Mouse (Mus musculus): ENCODE measurements around the gene Ttyh3.

Gene Ttyh3

DNA sequence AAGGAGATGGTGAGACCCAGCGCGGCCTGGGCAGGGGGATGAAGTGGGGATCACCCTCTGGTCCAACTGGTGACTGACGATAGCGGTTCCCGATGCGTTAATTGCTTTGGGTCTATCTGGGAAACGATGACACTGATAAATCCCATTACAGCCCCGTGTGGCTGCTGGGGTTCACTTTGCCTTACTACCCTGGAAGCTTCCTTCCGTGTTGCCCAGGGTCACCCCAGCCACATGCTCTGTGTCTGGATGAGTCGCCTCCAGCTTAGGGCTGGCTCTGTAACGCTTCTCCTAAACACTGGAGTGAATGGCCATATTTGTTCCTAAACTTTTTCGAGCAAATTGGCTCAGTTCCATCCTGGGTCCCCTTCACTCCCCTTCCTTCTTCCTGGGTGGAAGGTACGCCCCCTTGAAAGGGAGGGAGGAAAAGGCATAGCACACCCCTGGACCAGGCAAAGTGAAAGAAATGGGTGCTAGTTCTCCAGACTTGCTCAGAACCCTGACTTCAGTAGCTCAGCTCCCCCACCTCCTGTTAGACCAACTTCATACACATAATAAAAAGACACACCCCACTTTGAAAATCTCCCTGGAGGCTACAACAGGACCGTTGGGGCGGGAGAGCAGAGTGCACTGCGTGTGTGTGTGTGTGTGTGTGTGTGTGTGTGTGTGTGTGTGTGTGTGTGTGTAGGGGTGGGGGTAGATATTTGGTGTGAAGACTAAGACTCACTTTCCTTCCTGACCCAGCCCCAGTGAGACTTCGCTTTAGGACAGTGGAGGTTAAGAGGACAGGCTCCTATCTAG, 40.8 kb downstream of the Ttyh3 start:
- no peak for DNase-seq

- DNase-seq = peak; percentile 84 to 86
These were observed 41.6 kb downstream of the Ttyh3 start, which contains the start of gene Lfng for GRCm38 (mm10) chr5:140607001-140607835. Lfng (plus strand) TSS chr5:140607320.

- no peak for DNase-seq
These were observed 42.4 kb downstream of the Ttyh3 start for GRCm38 (mm10) chr5:140606386-140606785.

DNA sequence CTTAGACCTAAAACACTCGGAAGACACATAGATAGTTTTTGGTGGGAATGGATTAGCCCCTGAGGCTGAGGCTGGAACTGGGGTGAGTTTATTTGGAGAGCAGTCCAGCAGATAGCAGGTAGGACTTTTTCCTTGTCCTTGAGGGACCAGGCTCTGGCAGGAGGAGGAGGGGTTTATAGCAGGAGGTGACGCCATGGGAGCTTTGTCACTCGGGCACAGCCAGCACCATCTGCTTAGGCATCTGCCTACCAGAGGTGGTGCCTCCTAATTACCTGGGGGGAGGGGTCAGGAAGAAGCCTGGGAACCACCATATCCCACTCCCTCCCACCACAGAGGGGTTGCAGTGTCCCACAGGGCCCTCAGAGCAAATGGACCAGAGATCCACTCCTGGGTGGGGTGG, 43.6 kb downstream of the Ttyh3 start:
- no peak for DNase-seq

DNA sequence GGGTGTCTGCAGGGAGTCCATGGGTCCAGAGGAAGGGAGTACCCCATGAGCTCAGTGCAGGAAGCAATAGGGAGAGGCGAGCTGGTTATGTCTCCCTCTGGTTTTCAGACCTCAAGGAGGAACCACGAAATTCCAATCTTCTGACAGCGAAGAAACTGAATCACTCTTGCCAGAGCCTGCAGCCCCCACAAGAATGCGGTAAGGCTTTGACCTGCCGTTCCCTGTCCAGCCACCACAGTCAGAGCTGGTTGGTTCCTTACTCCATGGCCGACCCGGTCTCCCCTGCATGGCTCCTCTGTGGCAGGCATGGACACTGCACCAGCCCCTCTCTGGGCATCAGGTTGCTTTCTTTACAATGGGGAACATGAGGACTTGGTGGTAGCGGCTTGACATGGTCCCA, 44.4 kb downstream of the Ttyh3 start:
- no peak for DNase-seq

DNA sequence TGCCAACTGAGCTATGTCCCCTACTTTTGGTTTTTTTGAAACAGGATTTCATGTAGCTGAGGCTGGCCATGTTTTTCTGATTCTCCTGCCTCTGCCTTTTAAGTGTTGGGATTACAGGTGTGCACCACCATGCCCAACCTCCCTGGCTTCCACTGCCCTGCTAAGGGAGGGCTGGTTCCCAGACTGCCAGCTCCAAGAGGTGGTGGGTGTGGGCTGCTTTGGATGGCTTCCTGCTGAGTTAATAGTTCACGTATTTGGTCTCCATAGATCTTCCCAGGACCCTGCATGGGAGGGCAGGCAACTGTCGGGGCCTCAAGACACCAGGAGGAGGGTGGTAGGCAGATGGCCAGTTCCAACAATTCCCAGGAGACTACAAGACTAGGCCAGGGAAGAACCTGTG, 46.3 kb downstream of the Ttyh3 start:
- no peak for DNase-seq

- peak in 1 of 2 experiments; percentile 64 for DNase-seq
These were observed 47.1 kb downstream of the Ttyh3 start for GRCm38 (mm10) chr5:140601712-140602111.

DNA sequence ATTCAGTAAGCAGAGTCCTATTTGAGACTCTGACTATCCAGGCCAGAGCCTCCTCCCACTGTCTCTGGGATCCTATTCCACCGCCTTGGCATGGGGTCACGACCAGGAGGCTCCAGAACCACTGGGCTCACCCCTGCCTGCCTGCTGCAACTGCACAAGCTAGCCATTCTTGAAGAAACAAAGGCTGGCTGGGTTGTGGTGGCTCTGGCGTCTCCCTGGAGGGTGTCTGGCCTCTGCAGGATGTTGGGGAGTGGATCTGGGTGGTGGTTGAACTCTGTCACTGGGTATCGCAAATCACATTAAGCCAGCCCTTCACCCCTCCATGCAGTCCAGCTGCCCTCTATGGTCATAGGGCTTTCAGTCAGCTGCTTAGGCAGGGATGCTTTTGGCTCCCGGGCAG, 48.9 kb downstream of the Ttyh3 start:
- no peak for DNase-seq

- DNase-seq = no peak
These were observed 51.0 kb downstream of the Ttyh3 start for GRCm38 (mm10) chr5:140597787-140598186.

- no peak for DNase-seq
These were observed 51.8 kb downstream of the Ttyh3 start for GRCm38 (mm10) chr5:140596927-140597588.

- DNase-seq = no peak
These were observed 52.4 kb downstream of the Ttyh3 start for GRCm38 (mm10) chr5:140596426-140596825.

- no peak for DNase-seq
These were observed 54.0 kb downstream of the Ttyh3 start for GRCm38 (mm10) chr5:140594846-140595245.

GRCm38 (mm10) chr5:140589082-140589774, 59.6 kb downstream of the Ttyh3 start:
- no peak for DNase-seq

- peak in 1 of 2 experiments; percentile 44 for DNase-seq
These were observed 65.0 kb downstream of the Ttyh3 start for GRCm38 (mm10) chr5:140583732-140584368.

DNA sequence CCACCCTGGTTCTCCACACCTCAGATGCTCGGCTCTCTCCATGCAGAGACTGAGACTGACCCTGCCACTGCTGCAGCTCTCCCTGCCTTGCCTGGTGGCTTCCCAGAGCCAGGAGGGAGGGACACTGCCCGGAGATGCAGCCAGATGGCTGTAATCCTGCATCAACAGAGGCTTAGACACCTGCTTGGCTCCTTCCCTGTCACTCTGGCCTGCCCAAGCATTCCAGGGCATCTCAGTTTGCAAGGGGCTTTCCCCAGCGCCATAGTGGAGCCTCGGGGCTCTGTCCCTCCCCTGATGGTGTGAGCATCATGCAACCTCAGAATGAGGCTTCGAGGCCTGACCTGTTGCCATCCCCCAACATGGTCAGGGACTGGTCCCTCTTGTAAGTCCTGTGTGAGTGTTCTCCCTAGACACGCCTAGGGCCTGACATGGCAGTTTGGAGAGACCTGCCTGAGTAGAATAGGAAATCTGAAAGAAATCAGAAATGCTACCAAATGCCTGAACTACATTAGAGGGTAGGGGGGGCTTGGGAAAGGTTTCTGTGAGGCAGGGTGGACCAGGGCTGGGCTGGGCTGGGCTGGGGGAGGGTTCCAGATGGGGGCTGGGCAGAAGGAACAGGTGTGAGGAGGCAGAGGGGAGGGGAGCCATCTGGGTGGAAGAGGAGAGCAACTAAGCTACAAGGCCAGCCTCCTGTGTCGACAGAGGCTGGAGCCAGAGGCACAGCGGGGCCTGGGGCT, 65.7 kb downstream of the Ttyh3 start:
- DNase-seq = peak in 1 of 2 experiments; percentile 53

- DNase-seq = no peak
These were observed 67.3 kb downstream of the Ttyh3 start for GRCm38 (mm10) chr5:140581569-140581968.

DNA sequence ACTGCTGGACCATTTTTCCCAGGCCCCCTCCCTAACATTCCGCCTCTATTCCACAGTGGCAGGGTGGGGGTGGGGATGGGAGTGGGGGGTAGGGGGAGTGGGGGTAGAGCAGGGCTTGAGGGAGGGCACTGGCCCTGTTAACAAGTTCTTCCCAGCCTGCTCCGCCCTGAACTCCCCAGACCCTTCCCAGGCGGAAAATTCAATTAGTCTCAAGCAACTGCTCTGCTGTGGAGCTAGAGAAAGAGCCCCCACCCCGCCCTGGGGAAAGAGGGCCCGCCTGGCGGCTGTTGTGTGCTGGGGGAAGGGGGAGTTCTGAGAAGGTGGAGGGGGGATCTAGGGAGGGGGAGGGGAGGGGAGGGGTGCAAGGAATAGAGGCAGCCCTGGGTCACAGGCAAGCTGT, 69.1 kb downstream of the Ttyh3 start:
- DNase-seq = peak in 1 of 2 experiments; percentile 44

DNA sequence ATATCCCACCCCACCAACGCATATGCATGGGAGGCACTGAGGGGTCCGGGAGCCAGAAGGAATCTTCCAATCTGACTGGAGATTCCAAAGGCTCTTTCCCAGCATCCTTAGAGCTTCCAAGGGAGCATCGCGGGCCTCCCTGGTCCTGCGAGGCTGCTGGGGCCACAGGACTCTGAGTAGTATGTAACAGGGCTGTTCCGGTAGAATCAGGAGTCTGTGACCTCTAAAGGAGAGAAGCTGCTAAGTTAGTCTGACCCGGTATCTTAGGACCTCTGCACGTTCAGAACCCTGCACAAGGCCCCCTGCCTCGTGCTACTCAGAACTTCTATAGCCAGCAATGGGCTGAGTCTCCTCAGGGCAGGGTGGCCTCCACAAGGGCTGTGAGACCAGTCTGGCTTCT, 69.6 kb downstream of the Ttyh3 start:
- DNase-seq = no peak

- peak in 1 of 2 experiments; percentile 43 for DNase-seq
These were observed 73.4 kb downstream of the Ttyh3 start for GRCm38 (mm10) chr5:140575381-140575866.

- no peak for DNase-seq
These were observed 76.2 kb downstream of the Ttyh3 start for GRCm38 (mm10) chr5:140572611-140573010.

DNA sequence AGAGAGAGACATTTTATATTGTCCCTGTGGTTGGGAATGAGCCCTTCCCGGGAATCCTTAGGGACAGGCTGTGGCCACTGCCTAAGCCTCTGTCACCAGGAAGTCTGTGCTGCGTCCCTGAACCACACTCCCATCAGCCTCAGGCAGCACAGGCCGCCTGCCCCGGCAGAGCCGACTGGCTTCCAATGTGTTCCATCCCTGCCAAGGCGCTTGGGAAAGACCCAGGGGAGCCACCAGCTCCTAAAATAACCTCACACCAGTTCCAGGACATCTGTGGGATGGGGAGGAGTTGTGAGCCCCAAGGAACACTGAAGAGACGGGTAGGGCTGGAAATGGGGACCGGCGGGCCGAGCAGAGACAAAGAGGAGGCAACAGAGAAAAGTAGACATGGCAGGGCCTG, 77.2 kb downstream of the Ttyh3 start:
- DNase-seq = peak; percentile 47 to 64
